Mouse (Mus musculus): ENCODE measurements around the gene Vmn1r178.
"Not testable (repeated sequence)": the region's sequence is repeated elsewhere in the genome, so short reads cannot be mapped to it uniquely, and the experiment has no call there.

The Vmn1r178 gene

DNA sequence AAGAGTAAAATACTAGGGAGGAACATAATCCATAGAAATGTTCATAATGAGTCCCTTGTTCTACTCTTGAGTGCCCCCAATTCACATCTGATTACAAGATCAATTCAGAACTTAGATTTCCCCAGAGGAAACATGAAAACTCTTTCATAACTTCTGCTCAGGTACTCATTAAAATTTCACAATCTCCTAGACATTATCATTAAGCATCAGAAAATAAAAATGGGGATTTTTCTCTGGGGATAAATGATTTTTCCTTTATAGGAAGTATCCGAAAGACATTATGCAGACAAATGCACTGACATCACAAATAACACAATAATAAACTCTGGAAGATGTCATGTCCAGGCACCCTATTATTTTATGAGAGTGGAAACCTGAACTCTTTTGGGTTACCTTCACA lies at the start of gene Vmn1r178:
TSS of gene Vmn1r178 (plus strand) at position 301 of the 400 bp plus-strand sequence.
- no peak for DNase-seq

DNA sequence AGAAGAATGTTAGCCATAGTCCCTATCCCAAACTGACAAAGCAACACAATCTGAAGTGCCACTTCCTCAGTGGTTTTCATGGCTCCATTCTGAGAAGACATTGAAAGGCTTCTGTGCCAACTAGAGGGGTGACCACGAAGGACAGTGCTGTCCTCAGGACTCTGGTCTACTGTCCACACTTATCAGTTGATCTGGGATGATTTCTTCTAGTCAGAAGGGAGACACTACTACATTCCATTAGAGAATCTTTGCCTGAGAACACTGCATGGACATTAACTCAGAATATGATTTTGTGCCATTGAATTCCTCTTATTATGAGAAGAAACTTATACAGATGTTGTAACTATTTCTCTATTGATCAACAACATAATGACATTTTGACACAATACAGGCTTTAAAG lies 25.5 kb upstream of the Vmn1r178 start, which contains the start of gene Vmn1r177:
TSS of gene Vmn1r177 (minus strand) at position 101 of the 400 bp plus-strand sequence.
- not testable (repeated sequence) for DNase-seq

DNA sequence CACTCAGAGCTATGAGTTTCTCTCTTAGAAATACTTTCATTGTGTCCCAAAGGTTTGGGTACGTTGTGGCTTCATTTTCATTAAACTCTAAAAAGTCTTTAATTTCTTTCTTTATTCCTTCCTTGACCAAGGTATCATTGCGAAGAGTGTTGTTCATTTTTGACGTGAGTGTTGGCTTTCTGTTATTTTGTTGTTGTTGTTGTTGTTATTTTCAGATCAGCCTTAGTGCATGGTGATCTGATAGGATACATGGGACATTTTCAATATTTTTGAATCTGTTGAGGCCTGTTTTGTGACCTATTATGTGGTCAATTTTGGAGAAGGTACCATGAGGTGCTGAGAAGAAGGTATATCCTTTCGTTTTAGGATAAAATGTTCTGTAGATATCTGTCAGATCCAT lies 14.9 kb upstream of the Vmn1r178 start:
- DNase-seq = not testable (repeated sequence)

DNA sequence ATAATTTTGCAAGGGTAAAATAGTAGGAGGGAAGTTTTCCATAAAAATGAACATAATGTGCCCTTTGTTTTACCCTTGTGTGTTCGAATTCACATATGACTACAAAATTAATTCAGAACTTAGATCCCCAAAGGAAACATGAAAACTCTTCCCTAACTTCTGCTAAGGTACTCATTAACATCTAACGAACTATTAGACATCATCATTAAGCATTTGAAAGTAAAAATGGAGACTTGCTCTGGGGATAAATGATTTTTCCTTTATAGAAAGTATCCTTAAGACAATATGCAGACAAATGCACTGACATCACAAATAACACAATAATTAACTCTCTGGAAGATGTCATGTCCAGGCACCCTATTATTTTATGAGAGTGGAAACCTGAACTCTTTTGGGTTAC lies 34.9 kb downstream of the Vmn1r178 start, which contains the start of gene Vmn1r179:
TSS of gene Vmn1r179 (plus strand) at position 301 of the 400 bp plus-strand sequence.
- DNase-seq = no peak

All from cerebellum, postnatal 14 days (tissue).